Mouse (Mus musculus): ENCODE data around the gene Olfr975. TPM values are rescaled to one million over a fixed set of nuclear protein-coding genes. Genes with fewer than 3 reads are reported as not detected.
"Not testable (repeated sequence)": the region's sequence is repeated elsewhere in the genome, so short reads cannot be mapped to it uniquely, and the experiment has no call there.

Olfr975 gene
- not detected in 2 replicates for polyA plus RNA-seq (2015; fragmentation: Nextera tagmentation; extraction: Ambion mirVana)

GRCm38 (mm10) chr9:39951946-39952345 is at the start of gene Olfr975:
TSS of gene Olfr975 (minus strand) at chr9:39952046.
- Histone ChIP-seq H3K36me3 (no peaks in the 10 kb centered on the region), H3K4me3 (no peak within 1 kb of the TSS), H3K4me1 (replicated peaks) (no peaks in the 10 kb centered on the region), H3K27ac (replicated peaks) (no peak within 1 kb of the TSS), H3K9ac (no peak within 1 kb of the TSS), H3K27me3 (no peaks in the 10 kb centered on the region), H3K4me2 (no peak within 1 kb of the TSS), H3K9me3 (no peaks in the 10 kb centered on the region)
- 63% methylated on average over 1 of the region's 1 CpGs for WGBS
- no peak for ATAC-seq (ENCODE audit: low read depth)

DNA sequence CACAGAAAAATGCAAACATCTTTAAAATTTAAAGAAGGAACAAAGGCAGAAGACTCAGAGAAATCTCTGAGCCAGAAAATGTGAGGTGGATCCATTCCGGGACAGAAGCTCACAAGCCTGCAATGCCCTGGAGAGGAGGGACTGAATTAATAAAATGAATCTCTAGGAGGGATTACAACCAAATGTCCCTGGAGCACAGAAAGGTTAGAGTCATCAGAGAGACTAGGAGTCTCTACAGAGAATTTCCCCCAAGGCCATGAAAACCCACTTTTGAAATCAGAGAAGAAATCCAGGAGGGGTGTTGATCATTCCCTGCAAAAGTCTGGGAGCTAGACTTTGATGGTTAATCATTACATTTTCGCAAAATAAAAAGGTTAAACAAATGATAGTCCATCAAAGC is 40.0 kb upstream of the Olfr975 start, which contains the start of gene Olfr978:
Olfr978 (plus strand) TSS at position 301 of the 400 bp plus-strand sequence.
- ATAC-seq (ENCODE audit: low read depth) = no peak
- Histone ChIP-seq H3K9me3 (no peaks in the 10 kb centered on the region), H3K27me3 (no peaks in the 10 kb centered on the region), H3K9ac (no peak within 1 kb of the TSS), H3K4me3 (no peak within 1 kb of the TSS), H3K36me3 (no peaks in the 10 kb centered on the region), H3K4me1 (replicated peaks) (no peaks in the 10 kb centered on the region), H3K27ac (replicated peaks) (no peak within 1 kb of the TSS), H3K4me2 (no peak within 1 kb of the TSS)
- WGBS = 91% methylated on average over 2 of the region's 2 CpGs

DNA sequence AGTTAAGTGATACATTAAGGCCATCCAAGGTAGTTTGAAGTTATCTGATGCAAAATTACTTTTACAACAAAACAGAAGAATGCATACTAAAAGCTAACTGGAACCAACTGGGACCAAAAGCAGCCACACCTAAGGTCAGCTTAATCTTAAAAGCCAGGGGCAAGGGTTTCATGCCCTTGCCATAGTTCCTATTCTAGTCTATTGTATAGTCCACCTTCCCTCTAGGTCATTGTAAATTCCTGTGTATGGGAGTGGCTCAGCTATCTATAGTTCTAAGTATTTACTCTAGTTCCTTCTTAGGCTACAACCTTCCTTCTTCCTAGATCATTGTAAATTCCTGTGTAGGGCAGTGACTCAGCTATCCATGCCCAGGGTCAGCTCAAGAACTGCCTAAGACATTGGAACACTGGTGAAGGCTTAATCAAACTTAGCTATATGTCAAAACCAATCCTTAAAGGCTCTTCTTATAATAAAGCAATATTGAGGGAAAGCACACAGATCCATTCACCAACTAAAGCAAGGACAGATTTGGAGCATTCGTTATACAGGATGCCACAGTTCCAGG is 24.8 kb upstream of the Olfr975 start:
- not testable (repeated sequence) for H3K36me3 ChIP-seq; ATAC-seq (ENCODE audit: low read depth); H3K4me2 ChIP-seq; H3K9me3 ChIP-seq; H3K27me3 ChIP-seq; H3K4me1 ChIP-seq (replicated peaks); H3K4me3 ChIP-seq; H3K9ac ChIP-seq; H3K27ac ChIP-seq (replicated peaks)
- 91% methylated on average over 1 of the region's 1 CpGs for WGBS

DNA sequence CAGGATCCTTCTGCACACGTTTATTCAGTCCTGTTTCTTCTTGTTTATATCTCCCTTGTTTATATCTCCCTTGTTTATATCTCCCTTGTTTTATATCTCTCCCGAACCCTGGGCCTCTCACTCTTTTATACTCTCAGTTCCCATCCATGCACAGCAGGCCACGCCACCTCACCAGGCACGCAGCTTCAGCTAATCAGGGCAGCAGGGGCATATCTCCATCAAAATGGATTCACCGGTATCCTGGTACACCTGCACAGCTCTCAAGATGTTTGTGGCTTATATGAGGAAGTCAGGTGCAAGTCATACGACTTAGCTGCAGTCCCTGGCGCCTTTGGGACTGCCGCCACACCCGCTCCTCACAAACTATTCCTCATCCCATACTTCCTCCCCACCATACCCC is 9.2 kb upstream of the Olfr975 start, which contains the start of gene Olfr976:
Olfr976 (minus strand) TSS at position 101 of the 400 bp plus-strand sequence.
- ATAC-seq (ENCODE audit: low read depth); H3K9me3 ChIP-seq; H3K4me2 ChIP-seq; H3K27me3 ChIP-seq; H3K4me1 ChIP-seq (replicated peaks); H3K36me3 ChIP-seq; H3K4me3 ChIP-seq; H3K27ac ChIP-seq (replicated peaks); H3K9ac ChIP-seq: not testable (repeated sequence)
- 81% methylated on average over 6 of the region's 9 CpGs for WGBS

GRCm38 (mm10) chr9:39937201-39937600 is 14.6 kb downstream of the Olfr975 start, which contains the start of gene Olfr974:
TSS of gene Olfr974 (plus strand) at chr9:39937501.
- Histone ChIP-seq H3K27me3 (no peaks in the 10 kb centered on the region), H3K4me3 (no peak within 1 kb of the TSS), H3K9ac (no peak within 1 kb of the TSS), H3K9me3 (0 out of 2 replicates have a peak, but pooled peaks cover 7% of the 10 kb centered on the region), H3K27ac (replicated peaks) (no peak within 1 kb of the TSS), H3K4me1 (replicated peaks) (no peaks in the 10 kb centered on the region), H3K4me2 (no peak within 1 kb of the TSS), H3K36me3 (no peaks in the 10 kb centered on the region)
- 85% methylated on average over 1 of the region's 1 CpGs for WGBS
- ATAC-seq (ENCODE audit: low read depth) = no peak

GRCm38 (mm10) chr9:39928837-39929236 is 23.0 kb downstream of the Olfr975 start:
- H3K9me3 ChIP-seq; ATAC-seq (ENCODE audit: low read depth); H3K27me3 ChIP-seq: not testable (repeated sequence)

GRCm38 (mm10) chr9:39927975-39928836 is 23.6 kb downstream of the Olfr975 start:
- not testable (repeated sequence) for H3K4me2 ChIP-seq; H3K9ac ChIP-seq; H3K4me1 ChIP-seq (replicated peaks); H3K36me3 ChIP-seq; H3K27ac ChIP-seq (replicated peaks); H3K9me3 ChIP-seq; H3K27me3 ChIP-seq; H3K4me3 ChIP-seq
- WGBS = no CpG with 5 or more reads among the region's 4 CpGs
- ATAC-seq (ENCODE audit: low read depth) = peak; percentile 77; the same call in 1 of the 2 replicates

More at GRCm38 (mm10) chr9:39928837-39929236, 23.0 kb downstream of the Olfr975 start:
- H3K4me3 ChIP-seq; H3K4me1 ChIP-seq (replicated peaks); H3K36me3 ChIP-seq; H3K27ac ChIP-seq (replicated peaks); H3K4me2 ChIP-seq; H3K9ac ChIP-seq: not testable (repeated sequence)
- WGBS = 51% methylated on average over 1 of the region's 1 CpGs

DNA sequence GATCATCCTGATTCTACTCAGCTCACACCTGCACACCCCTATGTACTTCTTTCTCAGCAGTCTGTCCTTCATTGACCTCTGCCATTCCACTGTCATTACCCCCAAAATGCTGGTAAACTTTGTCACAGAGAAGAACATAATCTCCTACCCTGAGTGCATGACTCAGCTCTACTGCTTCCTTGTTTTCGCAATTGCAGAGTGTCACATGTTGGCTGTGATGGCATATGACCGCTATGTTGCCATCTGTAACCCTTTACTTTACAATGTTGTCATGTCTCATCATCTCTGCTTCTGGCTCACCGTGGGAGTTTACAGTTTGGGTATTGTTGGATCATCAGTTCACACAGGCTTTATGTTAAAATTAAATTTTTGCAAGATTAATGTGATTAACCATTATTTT is 41.9 kb downstream of the Olfr975 start:
- H3K4me3 ChIP-seq = no peak overlapping the region
- H3K27me3 ChIP-seq = no peaks in the 10 kb centered on the region
- no peaks in the 10 kb centered on the region for H3K4me1 ChIP-seq (replicated peaks)
- WGBS = 89% methylated on average over 3 of the region's 3 CpGs
- H3K27ac ChIP-seq (replicated peaks) = no peak overlapping the region
- no peak overlapping the region for H3K9ac ChIP-seq
- ATAC-seq (ENCODE audit: low read depth) = no peak
- H3K36me3 ChIP-seq = no peaks in the 10 kb centered on the region
- H3K9me3 ChIP-seq = no peaks in the 10 kb centered on the region
- no peak overlapping the region for H3K4me2 ChIP-seq

- Histone ChIP-seq H3K4me2 (no peak within 1 kb of the TSS), H3K4me1 (replicated peaks) (no peaks in the 10 kb centered on the region), H3K27me3 (no peaks in the 10 kb centered on the region), H3K36me3 (no peaks in the 10 kb centered on the region), H3K9ac (no peak within 1 kb of the TSS), H3K9me3 (no peaks in the 10 kb centered on the region), H3K4me3 (no peak within 1 kb of the TSS), H3K27ac (replicated peaks) (no peak within 1 kb of the TSS)
- no peak for ATAC-seq (ENCODE audit: low read depth)
- 72% methylated on average over 2 of the region's 2 CpGs for WGBS
These were observed 44.8 kb downstream of the Olfr975 start, which contains the start of gene Olfr229 for GRCm38 (mm10) chr9:39907036-39907435. TSS of gene Olfr229 (plus strand) at chr9:39907336.

GRCm38 (mm10) chr9:39905106-39905505 is 46.7 kb downstream of the Olfr975 start:
- H3K27me3 ChIP-seq = no peaks in the 10 kb centered on the region
- no peaks in the 10 kb centered on the region for H3K36me3 ChIP-seq
- WGBS = 87% methylated on average over 6 of the region's 6 CpGs
- no peaks in the 10 kb centered on the region for H3K9me3 ChIP-seq
- H3K27ac ChIP-seq (replicated peaks) = no peak overlapping the region
- no peak for ATAC-seq (ENCODE audit: low read depth)
- no peaks in the 10 kb centered on the region for H3K4me1 ChIP-seq (replicated peaks)
- H3K9ac ChIP-seq = no peak overlapping the region
- H3K4me2 ChIP-seq = no peak overlapping the region
- no peak overlapping the region for H3K4me3 ChIP-seq

All from neural tube, embryonic 13.5 days (tissue).